Mouse (Mus musculus) spleen, postnatal 4 days (tissue): ENCODE results near the gene Baz2a.
A peak's percentile ranks its signal among the peaks of the same experiment; 100 is the strongest.
"Not testable (repeated sequence)": the region's sequence is repeated elsewhere in the genome, so short reads cannot be mapped to it uniquely, and the experiment has no call there.

Experiments used
- DNase-seq, 2 experiments: peaks; one replicate each; pipeline ENCODE4 v3.0.0; 2022; ENCODE audit warnings: low spot score in 2 of 2

Baz2a gene

GRCm38 (mm10) chr10:128081807-128082476 is 9.4 kb upstream of the Baz2a start:
- DNase-seq = no peak

GRCm38 (mm10) chr10:128082477-128082808 is 8.9 kb upstream of the Baz2a start:
- DNase-seq = no peak

GRCm38 (mm10) chr10:128082880-128083421 is 8.4 kb upstream of the Baz2a start, which contains the start of gene Atp5b:
Gene Atp5b, plus strand, starts transcription at chr10:128083273.
- DNase-seq = peak; percentile 98

GRCm38 (mm10) chr10:128083688-128084087 is 7.7 kb upstream of the Baz2a start:
- DNase-seq = peak; percentile 43 to 74

GRCm38 (mm10) chr10:128084160-128084559 is 7.2 kb upstream of the Baz2a start:
- DNase-seq = no peak

GRCm38 (mm10) chr10:128086391-128086790 is 5.0 kb upstream of the Baz2a start:
- DNase-seq = peak; percentile 44 to 72

GRCm38 (mm10) chr10:128087216-128087615 is 4.2 kb upstream of the Baz2a start:
- DNase-seq = not testable (repeated sequence)

- DNase-seq = no peak
These were observed 3.2 kb upstream of the Baz2a start for GRCm38 (mm10) chr10:128088181-128088580.

GRCm38 (mm10) chr10:128089842-128090241 is 1.5 kb upstream of the Baz2a start:
- no peak for DNase-seq

- DNase-seq = peak; percentile 91 to 96
These were observed 470 bp upstream of the Baz2a start for GRCm38 (mm10) chr10:128090651-128091563.

- peak; percentile 83 to 89 for DNase-seq
These were observed 1.4 kb downstream of the Baz2a start for GRCm38 (mm10) chr10:128092506-128093495.

GRCm38 (mm10) chr10:128093496-128094294 is 2.3 kb downstream of the Baz2a start:
- DNase-seq = peak; percentile 69 to 84

GRCm38 (mm10) chr10:128094340-128094968 is 3.1 kb downstream of the Baz2a start:
- DNase-seq = peak; percentile 93 to 96

GRCm38 (mm10) chr10:128095003-128095636 is 3.7 kb downstream of the Baz2a start:
- DNase-seq = no peak

- DNase-seq = peak in 1 of 2 experiments; percentile 65
These were observed 4.9 kb downstream of the Baz2a start for GRCm38 (mm10) chr10:128096313-128096692.

GRCm38 (mm10) chr10:128096693-128097586 is 5.6 kb downstream of the Baz2a start:
- peak; percentile 85 to 95 for DNase-seq

GRCm38 (mm10) chr10:128097587-128097971 is 6.2 kb downstream of the Baz2a start:
- DNase-seq = peak; percentile 41 to 78

- DNase-seq = no peak
These were observed 18.9 kb downstream of the Baz2a start for GRCm38 (mm10) chr10:128110103-128110761.
